Mouse (Mus musculus) granulocyte monocyte progenitor cell, adult 5-6 weeks (primary cell): ENCODE data around the gene Paqr7. TPM values are rescaled to one million over a fixed set of nuclear protein-coding genes. Genes with fewer than 3 reads are reported as not detected.

Experiments
- ATAC-seq: replicated peaks from 2 replicates; pipeline ENCODE4 v1.8.0; 2016; ENCODE audit warnings: mild to moderate bottlenecking, moderate TSS enrichment, inconsistent platforms; ENCODE audit not compliant: poor library complexity, severe bottlenecking
- total RNA-seq, 2 experiments: library from RNA; stranded (forward) in 1 of 2; stranded (reverse) in 1 of 2; fragments of 200-712, 200-1000 nt in 1 of 2; fragments of >200 nt in 1 of 2; fragmentation: Nextera tagmentation in 1 of 2; gene quantifications; 2 replicates each; pipeline ENCODE4 v1.2.3; 2014 to 2017

Paqr7 gene
- total RNA-seq (2014; fragmentation: Nextera tagmentation): 11.2 and 12.9 TPM in 2 replicates
- total RNA-seq (2017): 9.5 and 12.8 TPM in 2 replicates

- peak; percentile 73 for ATAC-seq
Measured at GRCm38 (mm10) chr4:134496595-134497210, at the start of gene Paqr7. Paqr7 (plus strand) TSS chr4:134496697.

DNA sequence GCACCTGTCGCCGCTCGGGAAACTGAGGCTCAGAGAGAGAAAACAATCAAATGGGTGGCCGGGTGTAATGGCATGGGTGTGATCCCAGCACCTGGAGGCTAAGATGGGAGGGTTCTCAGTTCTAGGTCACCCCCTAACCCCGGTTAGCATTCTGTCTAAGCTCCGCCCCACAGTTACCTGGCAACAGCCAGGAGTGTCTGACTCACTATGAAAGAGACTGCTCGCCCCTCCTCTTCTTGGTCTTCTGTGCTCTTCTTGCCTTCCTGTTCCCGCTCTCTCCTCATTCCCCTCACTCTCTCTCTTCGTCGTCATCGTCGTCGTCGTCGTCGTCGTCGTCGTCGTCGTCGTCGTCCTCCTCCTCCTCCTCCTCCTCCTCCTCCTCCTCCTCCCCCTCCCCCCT, 48.5 kb upstream of the Paqr7 start:
- ATAC-seq: no peak

DNA sequence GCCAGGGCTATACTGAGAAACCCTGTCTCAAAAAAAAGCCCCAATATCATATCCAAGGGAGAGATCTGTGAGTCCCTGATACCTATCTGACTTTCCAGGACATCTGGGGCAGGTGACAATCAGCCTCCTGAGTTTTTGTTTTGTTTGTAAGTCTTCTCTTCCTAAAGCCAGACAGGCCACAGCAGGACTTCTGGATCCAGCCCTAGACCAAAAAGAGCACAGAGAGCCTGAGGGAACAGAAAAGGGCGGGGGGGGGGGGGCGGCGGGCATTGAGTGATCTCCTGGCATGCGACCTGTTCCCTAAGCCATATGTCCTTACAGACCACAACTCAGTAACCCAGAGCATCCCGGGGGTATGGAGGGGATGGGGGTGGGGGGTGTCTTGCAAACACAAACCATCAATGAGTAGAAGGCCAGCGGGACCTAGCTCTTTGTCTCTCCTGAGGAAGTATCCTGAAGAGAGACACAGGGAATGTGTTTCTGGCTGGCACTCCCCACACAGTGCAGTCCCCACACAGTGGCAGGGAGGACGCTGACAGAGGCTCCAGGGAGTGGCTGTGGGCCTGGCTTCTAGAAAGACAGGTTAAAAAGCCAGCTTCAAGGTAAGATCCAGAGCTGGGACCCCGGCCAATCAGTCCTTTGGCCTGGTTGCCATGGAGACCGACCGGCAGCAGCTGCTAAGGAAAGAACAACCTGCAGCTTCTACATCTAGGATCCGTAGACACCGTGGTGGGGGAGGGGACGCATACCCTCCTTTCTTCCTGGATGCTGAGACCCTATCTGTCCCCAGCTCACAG, 46.7 kb upstream of the Paqr7 start:
- ATAC-seq: no peak

DNA sequence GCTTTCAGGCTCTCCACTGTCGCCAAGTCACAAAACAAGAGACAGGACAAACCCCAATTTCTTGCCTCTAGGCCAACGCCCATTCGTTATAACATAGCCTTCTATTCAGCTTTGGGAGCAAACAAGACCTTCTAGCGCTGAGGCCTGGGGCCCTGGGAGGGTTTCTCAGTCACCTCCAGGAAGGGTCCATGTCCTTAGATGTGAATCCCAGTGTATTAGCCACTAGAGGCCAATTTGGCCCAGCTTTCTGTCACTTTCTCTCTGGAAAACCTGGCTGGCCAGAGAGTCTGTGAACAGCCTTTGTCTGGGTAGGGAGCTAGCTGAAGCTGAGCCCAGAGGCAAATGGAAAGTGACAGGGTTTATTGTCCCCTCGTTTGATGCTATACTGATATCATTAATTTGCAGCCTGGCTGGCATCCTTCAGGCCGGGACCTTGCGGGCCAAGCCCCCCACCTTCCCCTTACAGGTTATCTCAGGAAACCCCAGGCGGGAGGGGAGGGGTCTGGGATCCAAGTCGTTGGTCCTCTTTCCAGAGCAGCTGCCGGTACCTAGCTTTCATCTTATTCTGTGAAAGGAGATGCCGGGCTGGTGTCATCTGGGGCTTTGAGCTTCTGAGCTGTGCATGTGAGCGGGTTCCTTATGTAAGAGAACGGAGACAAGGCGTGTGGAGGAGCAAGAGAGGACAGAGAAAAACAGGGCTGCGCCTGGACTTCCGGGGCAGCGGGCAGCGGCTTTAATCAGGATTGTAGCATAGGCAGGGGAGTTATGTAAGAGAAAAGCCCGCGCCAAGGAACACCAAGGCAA, 45.9 kb upstream of the Paqr7 start:
- ATAC-seq: no peak

GRCm38 (mm10) chr4:134451484-134451883, 45.0 kb upstream of the Paqr7 start:
- no peak for ATAC-seq

- no peak for ATAC-seq
Measured at GRCm38 (mm10) chr4:134453619-134454400, 42.7 kb upstream of the Paqr7 start.

GRCm38 (mm10) chr4:134455310-134455709, 41.2 kb upstream of the Paqr7 start:
- peak; percentile 80 for ATAC-seq

GRCm38 (mm10) chr4:134457130-134457825, 39.2 kb upstream of the Paqr7 start:
- no peak for ATAC-seq

- no peak for ATAC-seq
Measured at GRCm38 (mm10) chr4:134458856-134459255, 37.6 kb upstream of the Paqr7 start.

- peak; percentile 96 for ATAC-seq
Measured at GRCm38 (mm10) chr4:134460277-134460676, 36.2 kb upstream of the Paqr7 start.

GRCm38 (mm10) chr4:134461252-134461651, 35.2 kb upstream of the Paqr7 start:
- no peak for ATAC-seq

DNA sequence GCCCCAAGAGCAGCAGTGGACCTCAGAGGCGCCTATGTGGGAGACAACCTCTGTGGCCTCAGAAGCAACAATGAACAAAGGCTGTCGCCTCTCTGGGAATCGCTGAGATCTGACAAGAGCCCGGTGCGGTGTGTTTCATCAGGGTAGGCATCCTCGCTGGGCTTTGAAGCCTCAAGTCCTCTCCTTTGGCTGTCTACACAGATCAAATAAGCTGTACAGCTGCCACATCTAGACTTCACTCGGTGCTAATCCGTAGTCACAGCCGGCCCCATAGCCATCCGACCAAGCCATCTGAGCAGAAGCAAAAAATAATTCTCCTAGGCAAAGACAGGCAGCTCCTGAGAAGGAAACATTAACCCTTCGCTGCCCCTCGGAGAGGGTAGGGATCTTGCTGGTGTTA, 30.7 kb upstream of the Paqr7 start:
- no peak for ATAC-seq

- no peak for ATAC-seq
Measured at GRCm38 (mm10) chr4:134466381-134467262, 29.9 kb upstream of the Paqr7 start.

DNA sequence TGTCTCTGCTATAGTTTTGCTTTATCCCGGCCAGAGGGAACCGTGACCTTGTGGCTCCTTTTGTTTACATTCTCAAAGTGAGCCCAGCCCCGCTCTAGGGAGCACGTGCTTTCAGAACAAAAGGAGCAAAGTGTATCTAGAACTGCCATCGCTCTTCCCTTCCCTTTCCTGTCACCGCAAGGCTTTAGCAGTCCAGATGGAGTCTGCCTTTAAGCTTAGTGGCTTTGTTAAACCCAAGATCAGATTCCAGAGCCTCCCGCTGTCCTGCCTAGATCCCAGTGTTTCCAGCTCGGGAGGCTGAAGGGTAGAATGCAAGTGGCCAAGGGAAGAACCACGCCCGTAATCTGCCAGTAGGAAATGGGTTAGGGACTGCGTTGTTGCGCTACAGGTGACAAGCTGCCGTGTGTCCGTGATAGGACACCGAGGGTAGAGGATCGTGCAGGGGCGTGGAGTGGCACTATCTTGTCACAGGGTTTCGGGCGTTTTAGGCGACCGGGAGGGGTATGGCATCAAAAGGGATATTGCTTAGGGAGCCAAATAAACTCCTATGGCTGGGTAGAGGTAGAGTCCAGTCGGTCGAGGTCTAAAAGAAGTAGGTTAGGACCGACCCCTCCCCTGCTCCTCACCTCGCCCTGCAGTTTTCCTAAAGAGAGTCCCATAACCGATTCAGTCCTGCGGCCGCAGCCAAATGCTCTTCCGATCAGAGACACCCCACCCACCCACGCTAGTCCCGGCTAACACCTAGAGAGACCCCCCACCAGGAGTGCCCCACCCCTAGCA, 28.9 kb upstream of the Paqr7 start:
- no peak for ATAC-seq

- peak; percentile 91 for ATAC-seq
Measured at GRCm38 (mm10) chr4:134468215-134468575, 28.3 kb upstream of the Paqr7 start, which contains the start of gene Stmn1. Stmn1 (plus strand) TSS chr4:134468320.

DNA sequence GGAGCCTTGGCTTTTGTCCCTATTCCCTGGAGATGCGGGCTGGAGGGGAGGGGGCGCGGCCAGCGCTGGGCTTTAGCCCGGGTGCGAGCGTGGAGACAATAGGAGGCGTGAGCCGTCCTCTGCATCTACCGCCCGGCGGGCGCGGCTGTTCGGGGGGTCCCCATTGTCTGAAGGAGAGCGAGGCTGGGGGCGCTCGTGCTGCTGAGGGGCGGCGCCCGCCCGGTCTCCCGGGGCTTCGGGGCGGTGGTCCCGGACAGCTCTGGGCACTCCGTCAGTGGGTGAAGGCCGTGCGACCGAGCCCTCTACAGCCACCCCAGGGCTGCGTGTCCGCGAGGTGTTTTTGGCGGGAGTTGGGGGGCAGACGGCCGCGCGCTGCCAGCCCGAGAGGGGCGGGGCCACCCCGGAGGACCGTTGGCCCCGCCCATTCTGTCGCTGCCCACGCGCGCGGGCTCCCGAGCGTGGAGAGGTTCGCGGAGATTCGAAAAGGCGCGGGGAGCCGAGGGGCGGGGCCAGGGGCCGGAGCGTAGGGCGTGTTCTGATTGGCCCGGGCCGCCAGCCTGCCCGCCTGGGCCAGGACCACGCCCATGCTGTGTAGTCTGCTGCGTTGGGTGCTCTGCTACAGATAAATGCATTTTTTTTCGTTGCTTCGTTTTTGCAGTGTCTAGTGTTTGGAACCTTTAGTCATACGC, 27.8 kb upstream of the Paqr7 start:
- peak; percentile 76 for ATAC-seq

DNA sequence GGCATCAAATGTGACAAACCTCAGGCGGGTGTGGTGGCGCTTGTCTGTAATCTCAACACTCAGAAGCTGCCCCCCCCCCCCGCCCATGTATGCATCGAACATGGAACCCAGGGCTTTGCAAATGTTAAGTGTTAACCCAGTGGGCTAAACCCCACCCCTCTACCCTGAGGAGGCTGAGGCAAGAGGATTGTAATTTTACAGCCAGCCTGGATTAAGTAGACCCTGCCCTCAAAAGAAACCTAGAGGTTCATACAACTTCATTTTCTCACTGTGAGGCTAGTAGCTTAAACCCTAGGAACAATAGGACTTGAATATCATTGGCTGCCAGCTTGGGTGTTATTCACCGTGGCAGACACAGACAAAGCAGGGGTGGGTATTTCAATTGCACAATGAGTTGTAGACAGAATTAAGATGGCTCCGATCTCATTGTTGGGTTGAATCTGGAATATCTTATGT, 27.1 kb upstream of the Paqr7 start:
- no peak for ATAC-seq
